ENCODE assay signal across 9 mouse cellular contexts in the genomic region with DNA sequence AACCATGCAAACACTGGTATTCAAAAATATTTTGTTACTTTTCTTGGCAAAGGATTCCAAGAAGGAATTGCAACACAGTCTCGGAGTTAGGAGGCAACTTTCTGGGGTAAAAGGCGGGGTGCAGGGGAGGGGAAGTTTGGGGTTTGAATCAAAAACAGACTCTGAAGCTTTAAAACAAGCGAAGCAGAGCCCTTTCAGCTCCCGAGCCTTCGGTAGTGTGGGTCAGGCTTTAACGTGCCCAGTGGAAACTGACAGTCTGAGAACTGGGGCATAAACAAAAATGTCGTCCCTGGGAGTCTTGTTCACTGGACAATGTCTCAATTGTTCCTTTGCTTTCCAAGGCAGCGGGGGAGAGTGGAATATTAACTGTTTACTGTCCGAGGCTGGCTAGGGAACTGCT.
DNase-seq lines count a peak whose midpoint lies in the region; ATAC-seq and TF ChIP-seq lines count a peak whose summit lies in the region.
"Had no signal": no experiment of that assay in that cellular context is flagged by ENCODE, and none has a peak within 500 bp of the region (broad histone marks: within the 10 kb centered on the region; RNA-seq: fewer than 3 reads in every experiment).

No protein-coding gene starts in this region.

- no peaks in the 10 kb centered on the region for H3K36me3 ChIP-seq in kidney, embryonic 14.5 days (ENCODE audit: control insufficient read depth, insufficient read depth, low read length)
- no peaks in the 10 kb centered on the region for H3K36me3 ChIP-seq in liver, postnatal 0 days (replicated peaks; ENCODE audit: insufficient read depth, low read length)

- peak overlapping the region; percentile 52; the same call in 1 of the 2 replicates for H3K27ac ChIP-seq in kidney, embryonic 14.5 days (ENCODE audit: low read depth, low read length)
- H3K27ac ChIP-seq in brown adipose tissue, adult 24 weeks (replicated peaks; ENCODE audit: low read depth, low read length) = peak overlapping the region; percentile 87
- H3K27ac ChIP-seq in liver, postnatal 0 days (ENCODE audit: low read depth) = peak overlapping the region; percentile 23; the same call in 1 of the 2 replicates

- no peak overlapping the region for H3K4me3 ChIP-seq in kidney, embryonic 14.5 days (ENCODE audit: low read length)
- peak overlapping the region; percentile 22; the same call in 1 of the 2 replicates for H3K4me3 ChIP-seq in brown adipose tissue, adult 24 weeks (ENCODE audit: insufficient read depth, low read depth, low read length)
- no peak overlapping the region for H3K4me3 ChIP-seq in liver, postnatal 0 days (ENCODE audit: low read depth, low read length)
- H3K4me3 ChIP-seq: erythroblast, embryonic 14.5 days had no signal

- TF ChIP-seq EP300 in liver, postnatal 0 days (IDR thresholded peaks at IDR 0.05; ENCODE audit: low read depth) = no peak

- 13% methylated on average over 9 of the region's 9 CpGs for WGBS in kidney, embryonic 14.5 days
- WGBS in liver, postnatal 0 days (ENCODE audit: insufficient replicate concordance) = 58% methylated on average over 9 of the region's 9 CpGs

- no peak for ATAC-seq in kidney, embryonic 14.5 days (ENCODE audit: low FRiP score, low TSS enrichment)
- no peak for ATAC-seq in liver, postnatal 0 days
- no peak for ATAC-seq in frontal cortex, adult (ENCODE audit: low TSS enrichment)

- no peak for DNase-seq in kidney, adult 18-20 months
- DNase-seq in forelimb bud, embryonic 11.5 days (ENCODE audit: low read depth, low spot score) = peak; percentile 47
- no peak for DNase-seq in liver, postnatal 0 days
- peak; percentile 89 for DNase-seq in retina, embryonic 14.5 days (ENCODE audit: low spot score)
- no peak for DNase-seq in c-Kit-positive CD71-positive TER-119-positive erythroid progenitor cells, embryonic 14.5 days (ENCODE audit: low spot score)

- H3K4me1 ChIP-seq in kidney, embryonic 14.5 days (ENCODE audit: control insufficient read depth, insufficient read depth, low read length) = peaks cover 38% of the 10 kb centered on the region
- peaks cover 31% of the 10 kb centered on the region for H3K4me1 ChIP-seq in brown adipose tissue, adult 24 weeks (ENCODE audit: control insufficient read depth, insufficient read depth, insufficient read length, low read length)
- peaks cover 27% of the 10 kb centered on the region for H3K4me1 ChIP-seq in liver, postnatal 0 days (ENCODE audit: insufficient read depth)

- H3K27me3 ChIP-seq in kidney, embryonic 14.5 days (ENCODE audit: control insufficient read depth, insufficient read depth, low read length) = no peaks in the 10 kb centered on the region
- H3K27me3 ChIP-seq in liver, postnatal 0 days (ENCODE audit: insufficient read depth, low read length) = no peaks in the 10 kb centered on the region

- H3K4me2 ChIP-seq in kidney, embryonic 14.5 days (replicated peaks; ENCODE audit: low read depth, low read length) = peak overlapping the region; percentile 13; the same call in 1 of the 2 replicates
- H3K4me2 ChIP-seq in liver, postnatal 0 days (ENCODE audit: low read depth, low read length) = no peak overlapping the region

- 0 out of 2 replicates have a peak overlapping the region, but pooled peaks have one; percentile 20 for H3K9ac ChIP-seq in kidney, embryonic 14.5 days (ENCODE audit: low read depth, low read length)
- H3K9ac ChIP-seq in liver, postnatal 0 days (replicated peaks) = no peak overlapping the region

- H3K9me3 ChIP-seq in kidney, embryonic 14.5 days (ENCODE audit: control insufficient read depth, low read length) = peaks cover 3% of the 10 kb centered on the region; the same call in 1 of the 2 replicates
- no peaks in the 10 kb centered on the region for H3K9me3 ChIP-seq in liver, postnatal 0 days (ENCODE audit: low read length)

- no peak for TF ChIP-seq CTCF in liver, postnatal 0 days (IDR thresholded peaks at IDR 0.05; ENCODE audit: low read depth)

Comparison
In these comparisons a context has a peak if more than half of its experiments do, and no peak if none do; other contexts are left out.
1. H3K27ac ChIP-seq: peak in every context shown above with its lines; median percentile 87 in brown adipose tissue, adult 24 weeks; 52 in kidney, embryonic 14.5 days; 23 in liver, postnatal 0 days.
2. DNase-seq: peak in forelimb bud, embryonic 11.5 days (single experiment) and retina, embryonic 14.5 days (single experiment); none in kidney, adult 18-20 months (single experiment), liver, postnatal 0 days (single experiment) and c-Kit-positive CD71-positive TER-119-positive erythroid progenitor cells, embryonic 14.5 days (single experiment).